Mouse (Mus musculus): ENCODE data around the gene Nrbp1.

DNA sequence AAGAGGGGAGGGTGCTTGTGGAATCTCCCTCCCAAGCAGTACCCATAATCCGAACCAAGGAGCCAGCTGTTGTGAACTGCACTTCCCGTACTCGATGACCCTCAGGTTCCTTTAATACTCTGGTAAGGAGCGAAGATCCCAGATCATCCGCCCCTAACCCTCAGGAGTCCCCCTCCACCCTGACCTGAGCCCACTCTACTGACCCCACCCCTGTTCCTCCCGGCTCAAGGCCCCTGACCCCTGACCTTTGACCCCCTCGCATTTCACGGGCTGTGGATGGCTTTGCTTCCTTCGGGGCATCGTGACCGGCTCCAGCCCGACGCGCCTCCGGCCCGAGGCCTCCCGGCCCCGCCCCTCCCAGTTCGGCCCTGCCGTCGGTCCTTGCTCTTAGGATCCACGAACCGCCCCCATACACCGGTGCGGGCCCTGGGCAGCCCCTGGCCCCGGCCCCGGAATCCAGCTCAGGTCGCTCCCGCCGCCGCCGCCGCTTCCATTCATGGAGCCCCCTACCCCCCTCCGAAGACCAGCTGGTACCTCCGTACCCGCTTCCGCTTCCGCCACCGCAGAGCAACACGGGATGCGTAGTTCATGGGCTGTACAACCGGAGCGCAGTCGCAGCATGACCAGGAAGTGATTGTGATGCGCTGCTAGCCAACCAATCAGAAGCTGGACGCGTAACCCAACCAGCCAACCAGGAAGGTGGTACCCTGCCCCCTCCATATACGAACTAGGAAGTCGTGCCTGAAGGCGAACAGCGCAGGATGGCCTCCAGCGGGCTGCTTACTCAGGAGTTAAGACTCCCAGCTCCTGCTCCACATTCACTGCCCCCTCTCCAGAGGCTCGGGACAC, 38.7 kb upstream of the Nrbp1 start, which contains the start of gene Zfp513:
- TF ChIP-seq CTCF (conservative IDR thresholded peaks at IDR 0.05; ENCODE audit: insufficient read depth, insufficient read length, low read depth, low read length) (no peak), POLR2A (IDR thresholded peaks at IDR 0.05; ENCODE audit: low read depth, low read length) (peak; percentile 72)

Measured in kidney, adult 2 months (tissue).